Mouse (Mus musculus): ENCODE data around the gene Fam129c.

- TF ChIP-seq POLR2A (IDR thresholded peaks at IDR 0.05; ENCODE audit: insufficient read length, low read depth) (no peak), TCF3 (IDR thresholded peaks at IDR 0.05; ENCODE audit: insufficient read length, low read depth) (no peak), TCF12 (IDR thresholded peaks at IDR 0.05; ENCODE audit: insufficient read depth, poor library complexity, severe bottlenecking) (no peak), MYOD1 (IDR thresholded peaks at IDR 0.05; ENCODE audit: control insufficient read depth in 1 of 3, insufficient read length in 2 of 3, low read depth in 2 of 3) (no peak), E2F4 (IDR thresholded peaks at IDR 0.05; ENCODE audit: insufficient read depth) (no peak), USF1 (IDR thresholded peaks at IDR 0.05; ENCODE audit: low read depth) (no peak), REST (IDR thresholded peaks at IDR 0.05; ENCODE audit: insufficient read depth, insufficient read length) (no peak)
Measured at GRCm38 (mm10) chr8:71579009-71579408, 18.4 kb upstream of the Fam129c start.
